Mouse (Mus musculus): ENCODE measurements around the gene Zfp607b.

Zfp607b gene

DNA sequence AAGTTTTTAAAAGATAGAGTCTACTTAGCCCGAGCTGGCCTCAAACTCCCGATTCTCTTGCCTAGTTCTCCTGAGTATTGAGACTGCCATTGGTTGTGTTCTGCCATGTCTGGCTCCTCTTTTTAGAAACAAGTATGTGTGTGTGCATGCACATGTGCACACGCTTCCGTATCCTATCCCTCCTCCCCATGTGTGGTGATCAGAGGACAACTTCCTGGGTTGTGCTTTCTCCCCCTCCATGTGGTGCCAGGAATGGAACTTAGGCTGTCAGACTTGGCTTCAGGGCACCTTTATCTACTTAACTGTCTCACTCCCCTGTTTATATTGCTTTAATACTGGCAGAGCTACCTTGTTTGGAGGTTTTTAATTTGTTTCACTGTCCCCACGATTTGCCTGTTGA is 3.9 kb upstream of the Zfp607b start:
- DNase-seq (ENCODE audit: low read depth) = peak; percentile 91

GRCm38 (mm10) chr7:27685681-27686080 is 3.5 kb upstream of the Zfp607b start:
- DNase-seq (ENCODE audit: low read depth) = peak; percentile 89

DNA sequence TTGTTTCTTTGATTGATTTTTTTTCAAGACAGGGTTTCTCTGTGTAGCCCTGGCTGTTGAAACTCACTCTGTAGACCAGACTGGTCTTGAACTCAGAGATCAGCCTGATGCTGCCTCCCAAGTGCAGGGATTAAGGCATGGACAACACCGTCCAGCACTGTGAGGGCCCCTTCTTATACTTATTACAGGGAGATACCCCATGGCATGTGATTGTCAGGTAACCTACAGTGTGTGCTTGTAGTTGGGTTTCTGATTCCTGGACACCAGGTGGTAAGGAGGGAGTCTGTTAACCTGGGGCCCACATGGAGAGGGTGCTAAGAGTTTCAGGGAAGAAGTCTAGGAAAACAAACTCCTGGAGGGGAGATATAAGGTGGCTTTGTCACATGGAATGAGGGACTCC is 2.1 kb upstream of the Zfp607b start:
- no peak for DNase-seq (ENCODE audit: low read depth)

DNA sequence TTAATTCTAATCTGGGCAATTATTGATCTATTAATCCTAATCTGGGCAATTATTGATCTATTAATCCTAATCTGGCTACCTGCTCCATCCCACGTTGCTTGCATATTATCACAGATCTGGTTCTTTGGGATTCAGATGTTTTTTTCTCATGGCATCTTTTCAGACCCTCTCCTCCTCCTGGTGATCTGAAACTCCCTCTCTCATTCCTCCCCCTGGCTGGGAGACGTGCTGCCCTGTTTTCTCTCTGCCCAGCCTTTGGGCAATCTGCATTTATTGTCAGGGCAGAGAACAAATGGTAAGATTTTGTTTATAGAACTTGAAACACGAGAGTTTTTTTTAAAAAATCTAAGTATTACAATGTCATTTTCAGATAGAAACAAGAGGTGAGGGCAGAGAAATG is 1.3 kb upstream of the Zfp607b start:
- no peak for DNase-seq (ENCODE audit: low read depth)

DNA sequence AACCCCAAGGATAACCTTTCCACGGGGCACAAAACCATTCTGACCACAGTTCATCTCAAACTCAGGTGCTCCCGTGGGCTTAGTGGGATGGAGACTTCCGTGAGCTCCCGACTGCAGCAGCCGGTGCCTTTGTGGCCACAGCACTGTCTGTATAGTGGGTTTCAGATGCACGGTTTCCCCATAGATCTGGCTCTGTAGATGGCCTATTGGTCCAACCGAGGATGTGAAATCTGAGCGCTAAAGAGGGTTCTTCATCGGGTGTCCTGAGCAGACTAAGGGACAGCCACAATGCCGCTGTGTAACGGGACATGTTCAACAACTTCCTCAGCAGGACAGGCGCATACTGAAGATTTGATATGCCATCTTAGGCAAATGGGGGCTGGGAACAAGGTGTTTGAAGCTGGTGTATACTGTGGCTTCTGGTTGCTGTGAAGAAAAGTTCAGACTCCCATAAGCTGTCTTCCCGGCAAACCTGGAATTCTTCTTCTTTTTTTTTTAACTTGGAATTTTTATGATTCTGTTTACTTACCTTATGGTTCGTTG is 823 bp upstream of the Zfp607b start:
- DNase-seq (ENCODE audit: low read depth) = peak; percentile 50

- DNase-seq (ENCODE audit: low read depth) = peak; percentile 82
Measured at GRCm38 (mm10) chr7:27691076-27691475, 1.9 kb downstream of the Zfp607b start.

GRCm38 (mm10) chr7:27696711-27697110 is 7.6 kb downstream of the Zfp607b start:
- DNase-seq (ENCODE audit: low read depth) = no peak

DNA sequence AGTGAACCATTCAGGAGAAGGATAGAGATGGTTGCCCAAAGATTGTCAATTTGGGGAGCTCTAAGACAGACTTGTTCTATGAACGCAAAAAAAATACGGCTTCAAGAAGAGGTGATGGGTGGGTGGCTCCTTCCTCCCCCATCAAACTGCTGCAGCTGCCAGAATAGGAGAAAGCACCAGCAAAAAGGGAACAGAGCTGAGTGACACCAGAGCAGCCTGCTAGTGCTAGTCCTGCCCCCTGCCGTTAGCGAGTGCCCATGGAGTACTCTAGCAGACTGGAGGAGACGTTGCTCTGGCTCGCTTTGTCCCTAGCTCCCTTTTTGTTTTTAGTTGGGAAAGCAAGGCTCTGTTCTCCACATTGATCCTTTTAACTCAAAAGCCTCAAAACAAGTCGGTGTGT is 21.3 kb downstream of the Zfp607b start:
- DNase-seq (ENCODE audit: low read depth) = no peak

DNA sequence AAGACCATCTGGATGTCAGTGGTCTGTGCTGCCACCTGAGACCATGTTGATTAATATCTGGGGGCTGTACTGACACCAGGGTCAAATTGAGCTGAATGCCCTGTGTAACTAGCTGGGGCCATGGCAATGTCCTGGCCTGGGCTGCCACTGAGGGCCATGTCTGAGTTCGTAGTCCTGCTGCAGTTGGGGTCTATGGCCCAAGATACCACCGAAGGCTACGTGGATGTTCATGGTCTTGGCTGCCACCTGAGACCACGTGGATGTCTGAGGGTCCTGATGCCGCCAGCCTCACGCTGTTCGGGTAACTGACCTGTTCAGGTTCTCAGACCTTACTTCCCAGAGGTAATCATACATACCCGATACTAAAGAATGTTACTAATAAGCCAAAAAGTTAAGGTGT is 32.8 kb downstream of the Zfp607b start:
- DNase-seq (ENCODE audit: low read depth) = no peak

- peak; percentile 89 for DNase-seq (ENCODE audit: low read depth)
Measured at GRCm38 (mm10) chr7:27725566-27726538, 36.7 kb downstream of the Zfp607b start.

DNA sequence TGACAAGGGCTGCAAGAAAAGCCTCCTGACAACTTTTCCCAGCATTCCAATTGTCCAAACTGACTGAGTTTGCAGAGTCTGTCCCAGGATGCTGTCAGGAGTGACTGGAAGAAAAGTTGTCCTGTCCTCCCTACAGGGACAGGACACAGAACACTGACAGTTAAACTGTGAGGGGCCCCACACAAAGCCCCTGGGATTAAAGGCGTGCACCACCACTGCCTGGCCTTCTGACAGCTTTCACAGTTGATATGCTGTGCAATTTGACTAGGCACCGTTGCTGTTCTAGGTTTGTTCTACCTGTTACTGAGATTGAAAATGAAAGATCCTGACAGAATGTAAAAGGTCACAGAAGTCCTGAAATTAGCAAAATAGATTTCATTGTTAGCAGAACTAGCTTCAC is 38.3 kb downstream of the Zfp607b start:
- DNase-seq (ENCODE audit: low read depth) = no peak

DNA sequence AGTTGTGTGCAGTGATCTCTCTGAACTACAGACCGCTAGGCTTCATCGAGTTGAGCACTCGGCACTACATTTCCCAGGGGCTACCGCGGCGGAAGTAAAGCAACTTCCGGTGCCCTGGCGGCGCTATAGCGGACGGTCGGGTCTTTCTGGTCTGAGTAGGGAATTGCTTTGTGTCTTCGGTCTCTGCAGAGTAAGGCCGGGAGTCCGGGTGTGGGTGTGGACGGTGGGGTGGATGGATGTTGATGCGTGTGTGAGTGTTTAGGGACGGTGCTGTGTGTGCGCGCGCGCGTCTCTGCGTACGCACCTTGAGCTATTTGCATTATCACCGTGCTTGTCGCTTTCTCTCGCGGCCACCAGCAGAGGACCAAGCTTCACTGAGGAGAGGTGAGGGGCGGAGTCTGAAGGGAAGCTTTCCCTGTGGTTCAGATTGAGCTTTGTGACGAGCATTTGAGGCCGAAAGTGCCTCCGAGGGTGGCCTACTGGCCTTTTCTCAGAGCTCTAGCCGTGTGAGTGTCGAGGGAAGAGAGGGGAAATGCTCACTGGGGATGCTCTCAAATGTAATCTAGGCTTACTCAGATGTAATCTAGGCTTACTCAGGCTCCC is 42.2 kb downstream of the Zfp607b start, which contains the start of gene Zfp60:
TSS of gene Zfp60 (plus strand) at position 109 of the 603 bp plus-strand sequence.
- peak; percentile 93 for DNase-seq (ENCODE audit: low read depth)

DNA sequence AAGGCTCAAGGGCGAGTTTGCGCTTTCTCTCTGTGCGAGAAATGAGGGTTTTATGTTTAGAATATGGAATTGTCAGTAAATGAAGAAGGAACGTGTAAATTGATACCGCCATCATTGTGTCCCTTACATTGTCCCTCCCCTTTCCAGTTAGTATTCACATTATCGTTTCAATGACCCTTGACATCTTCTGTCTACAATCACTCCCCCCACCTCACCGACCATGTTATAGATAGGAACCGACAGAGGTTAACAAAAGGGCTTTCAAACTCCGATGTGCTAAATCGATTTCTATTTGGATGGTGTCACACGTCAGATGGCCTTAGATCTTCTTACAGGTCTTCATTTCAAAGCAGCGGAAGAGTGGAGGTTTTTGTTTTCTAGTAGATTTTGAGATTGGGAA is 42.8 kb downstream of the Zfp607b start:
- no peak for DNase-seq (ENCODE audit: low read depth)

DNA sequence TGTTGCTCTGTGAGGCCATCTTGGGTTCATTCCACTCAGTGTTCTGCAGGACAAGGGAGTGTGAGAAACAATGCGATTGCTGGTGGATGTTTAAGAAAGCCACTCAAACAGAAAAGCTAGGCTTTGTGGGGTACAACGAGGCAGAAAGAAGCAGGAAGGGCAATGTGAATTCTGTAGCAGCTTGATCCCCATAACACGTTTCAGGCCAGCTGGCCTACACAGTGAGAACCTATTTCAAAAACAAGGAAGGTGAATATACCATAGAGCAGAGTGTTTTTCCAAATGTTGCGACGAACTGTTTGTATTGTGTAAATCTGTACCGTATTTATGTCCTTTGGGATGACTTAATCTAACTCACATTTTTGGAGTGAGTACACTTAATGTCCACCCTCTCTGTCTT is 43.4 kb downstream of the Zfp607b start:
- DNase-seq (ENCODE audit: low read depth) = no peak

GRCm38 (mm10) chr7:27735457-27735856 is 46.3 kb downstream of the Zfp607b start:
- DNase-seq (ENCODE audit: low read depth) = no peak

Measured in 416B (cell line).